Mouse (Mus musculus) CH12.LX (cell line): ENCODE data around the gene Adgrl1.

Experiments
- CTCF ChIP-seq, 2 experiments: IDR thresholded peaks in 1 of 2; conservative IDR thresholded peaks in 1 of 2; 2 replicates each; pipeline ENCODE4 v1.5.1; 2011 to 2012; ENCODE audit warnings: low read depth in 2 of 2, low read length in 2 of 2, improper control_type of control experiment in 1 of 2, inconsistent platforms in 1 of 2, mild to moderate bottlenecking in 1 of 2, moderate library complexity in 1 of 2
- POLR2A ChIP-seq: IDR thresholded peaks from 2 replicates; pipeline ENCODE4 v1.6.1; 2011; ENCODE audit warnings: low read depth, mild to moderate bottlenecking, improper control_type of control experiment, low read length
- USF1 ChIP-seq: IDR thresholded peaks from 2 replicates; pipeline ENCODE4 v1.6.1; 2014; ENCODE audit warnings: low read depth, mild to moderate bottlenecking, inconsistent platforms, low read length, improper control_type of control experiment
- ZKSCAN1 ChIP-seq: IDR thresholded peaks from 2 replicates; pipeline ENCODE4 v1.6.1; 2012; ENCODE audit warnings: low read depth, inconsistent platforms, low read length, improper control_type of control experiment, borderline replicate concordance

- TF ChIP-seq POLR2A (no peak), USF1 (no peak), ZKSCAN1 (no peak), CTCF (conservative IDR thresholded peaks at IDR 0.05 in 1 of 2, IDR thresholded peaks at IDR 0.05 in 1 of 2; ENCODE audit: low read depth in 2 of 2, low read length in 2 of 2) (no peak)
Measured at GRCm38 (mm10) chr8:83938330-83938729, 38.4 kb downstream of the Adgrl1 start.
